Mouse (Mus musculus): ENCODE measurements around the gene Mfap5.
"Not testable (repeated sequence)": the region's sequence is repeated elsewhere in the genome, so short reads cannot be mapped to it uniquely, and the experiment has no call there.

DNA sequence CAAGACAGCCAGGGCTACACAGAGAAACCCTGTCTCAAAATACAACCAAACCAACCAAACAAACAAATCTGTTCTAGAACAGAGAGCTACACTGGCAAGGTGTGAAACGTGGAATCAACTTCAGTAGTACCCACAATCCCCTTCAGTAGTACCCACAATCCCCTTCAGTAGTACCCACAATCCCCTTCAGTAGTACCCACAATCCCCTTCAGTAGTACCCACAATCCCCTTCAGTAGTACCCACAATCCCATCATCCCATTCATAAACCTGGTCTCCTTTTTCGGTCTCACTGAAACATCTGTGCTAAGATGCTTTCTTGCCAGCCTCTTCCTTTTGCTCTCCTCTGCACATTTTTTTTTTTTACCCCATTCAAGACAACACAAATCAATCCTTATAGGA, 10.1 kb downstream of the Mfap5 start:
- not testable (repeated sequence) for TF ChIP-seq CTCF (IDR thresholded peaks at IDR 0.05; ENCODE audit: low read depth); EP300 (optimal IDR thresholded peaks at IDR 0.05)

Measured in stomach, postnatal 0 days (tissue).